23 mouse cellular contexts compared by ENCODE assay signal in genomic region chr2:22746785-22747184, GRCm38 (mm10). TPM values are rescaled to one million over a fixed set of nuclear protein-coding genes. Genes with fewer than 3 reads are reported as not detected.
A peak's percentile ranks its signal among the peaks of the same experiment; 100 is the strongest.
DNase-seq lines count a peak whose midpoint lies in the region; ATAC-seq and TF ChIP-seq lines count a peak whose summit lies in the region.
"Had no signal": no experiment of that assay in that cellular context is flagged by ENCODE, and none has a peak within 500 bp of the region (broad histone marks: within the 10 kb centered on the region; RNA-seq: fewer than 3 reads in every experiment).

No protein-coding gene starts in this region.

- TF ChIP-seq RAD21 in CH12.LX (IDR thresholded peaks at IDR 0.05; ENCODE audit: low read depth, low read length), result no peak

- H3K4me1 ChIP-seq in lung, postnatal 0 days (ENCODE audit: insufficient read depth, low read depth, low read length), result no peaks in the 10 kb centered on the region
- peaks cover 2 to 23% of the 10 kb centered on the region in 2 experiments; a peak in 2 of 4 replicates for H3K4me1 ChIP-seq in CH12.LX (ENCODE audit: control insufficient read depth in 1 of 2, insufficient read depth in 2 of 2)
- H3K4me1 ChIP-seq in kidney, embryonic 16.5 days (ENCODE audit: insufficient read depth, low read length), result no peaks in the 10 kb centered on the region
- H3K4me1 ChIP-seq: forebrain, embryonic 13.5 days; heart, embryonic 10.5 days; intestine, embryonic 15.5 days; midbrain, embryonic 15.5 days had no signal

- H3K27me3 ChIP-seq in lung, postnatal 0 days (replicated peaks; ENCODE audit: insufficient read depth, low read length), result no peaks in the 10 kb centered on the region
- no peaks in the 10 kb centered on the region for H3K27me3 ChIP-seq in CH12.LX (replicated peaks)
- H3K27me3 ChIP-seq in splenic B cell, adult 2 months (ENCODE audit: control insufficient read depth, insufficient read depth, low read length, poor library complexity, severe bottlenecking), result no peaks in the 10 kb centered on the region
- H3K27me3 ChIP-seq in kidney, embryonic 16.5 days (ENCODE audit: insufficient read depth, low read length), result peaks cover 5% of the 10 kb centered on the region; the same call in 1 of the 2 replicates
- H3K27me3 ChIP-seq: forebrain, embryonic 13.5 days; intestine, embryonic 15.5 days; midbrain, embryonic 15.5 days; neural tube, embryonic 15.5 days had no signal

- ATAC-seq in lung, postnatal 0 days, result no peak
- peak; percentile 83 for ATAC-seq in granulocyte monocyte progenitor cell, adult 5-6 weeks (replicated peaks; ENCODE audit: poor library complexity, severe bottlenecking)
- no peak for ATAC-seq in kidney, embryonic 16.5 days (ENCODE audit: low FRiP score, low TSS enrichment)
- ATAC-seq: forebrain, embryonic 13.5 days; hindbrain, embryonic 16.5 days; intestine, embryonic 15.5 days; midbrain, embryonic 15.5 days; Patski had no signal

- TF ChIP-seq CTCF in lung, postnatal 0 days (IDR thresholded peaks at IDR 0.05), result no peak
- no peak for TF ChIP-seq CTCF in CH12.LX (conservative IDR thresholded peaks at IDR 0.05 in 1 of 2, IDR thresholded peaks at IDR 0.05 in 1 of 2; ENCODE audit: low read depth in 2 of 2, low read length in 2 of 2)

- no peak overlapping the region for H3K9ac ChIP-seq in lung, postnatal 0 days (replicated peaks; ENCODE audit: low read depth)
- H3K9ac ChIP-seq in CH12.LX (ENCODE audit: insufficient read depth, low read depth), result no peak overlapping the region
- no peak overlapping the region for H3K9ac ChIP-seq in kidney, embryonic 16.5 days (replicated peaks; ENCODE audit: low read length)
- H3K9ac ChIP-seq: forebrain, embryonic 13.5 days; intestine, embryonic 15.5 days; midbrain, embryonic 15.5 days; neural tube, embryonic 15.5 days had no signal

- H3K4me3 ChIP-seq in lung, postnatal 0 days (ENCODE audit: low read depth, low read length), result no peak overlapping the region
- no peak overlapping the region for H3K4me3 ChIP-seq in CH12.LX (replicated peaks in 1 of 3; ENCODE audit: low read depth in 2 of 3, low read length in 2 of 3, poor library complexity in 1 of 3)
- H3K4me3 ChIP-seq in kidney, embryonic 16.5 days (ENCODE audit: low read length), result no peak overlapping the region
- H3K4me3 ChIP-seq: forebrain, embryonic 13.5 days; heart, embryonic 10.5 days; intestine, embryonic 15.5 days; left cerebral cortex, adult 2 months; midbrain, embryonic 15.5 days; neural tube, embryonic 15.5 days had no signal

- no peak for TF ChIP-seq POLR2A in CH12.LX (IDR thresholded peaks at IDR 0.05; ENCODE audit: low read depth, low read length)

- H3K79me2 ChIP-seq in CH12.LX (replicated peaks; ENCODE audit: control insufficient read depth, extremely low read depth, insufficient read depth, poor library complexity, severe bottlenecking), result no peaks in the 10 kb centered on the region

- dilution Hi-C loops in CH12.LX (cut with MboI; ENCODE audit: extremely low pct_ligation_motif_present, extremely low pct_unique_long_range_greater_than_20kb, low sequenced_read_pairs), result no loop called here

- no peak for TF ChIP-seq EP300 in lung, postnatal 0 days (IDR thresholded peaks at IDR 0.05)
- peak; percentile 60 for TF ChIP-seq EP300 in CH12.LX (IDR thresholded peaks at IDR 0.05; ENCODE audit: low read length)

- no peak overlapping the region for H3K4me2 ChIP-seq in lung, postnatal 0 days (replicated peaks; ENCODE audit: low read depth, low read length)
- H3K4me2 ChIP-seq in CH12.LX (ENCODE audit: insufficient read depth, low read depth, poor library complexity, severe bottlenecking), result no peak overlapping the region; the same call in 1 of the 2 replicates
- no peak overlapping the region for H3K4me2 ChIP-seq in kidney, embryonic 16.5 days (replicated peaks; ENCODE audit: low read depth, low read length)
- H3K4me2 ChIP-seq: forebrain, embryonic 13.5 days; intestine, embryonic 15.5 days; midbrain, embryonic 15.5 days; neural tube, embryonic 15.5 days had no signal

- no peaks in the 10 kb centered on the region for H3K36me3 ChIP-seq in lung, postnatal 0 days (ENCODE audit: insufficient read depth, low read length)
- no peaks in the 10 kb centered on the region for H3K36me3 ChIP-seq in CH12.LX (replicated peaks in 1 of 2; ENCODE audit: control insufficient read depth in 1 of 2, insufficient read depth in 1 of 2, low read length in 1 of 2)
- no peaks in the 10 kb centered on the region for H3K36me3 ChIP-seq in splenic B cell, adult 2 months (ENCODE audit: control insufficient read depth, insufficient read depth, low read length, poor library complexity, severe bottlenecking)
- H3K36me3 ChIP-seq in kidney, embryonic 16.5 days (ENCODE audit: insufficient read depth, low read length), result no peaks in the 10 kb centered on the region
- H3K36me3 ChIP-seq: heart, embryonic 10.5 days; intestine, embryonic 15.5 days; midbrain, embryonic 15.5 days; neural tube, embryonic 15.5 days had no signal

- in situ Hi-C loops in CH12.LX (cut with MboI; ENCODE audit: low pct_ligation_motif_present, low pct_unique_long_range_greater_than_20kb, low sequenced_read_pairs), result no loop called here

- DNase-seq in lung, postnatal 0 days (ENCODE audit: low spot score), result peak; percentile 58
- no peak for DNase-seq in lung, postnatal 14 days
- DNase-seq in CH12.LX (ENCODE audit: extremely low read depth), result peak; percentile 48
- peak; percentile 74 for DNase-seq in splenic B cell, adult 2 months (ENCODE audit: low read depth, low spot score)
- no peak for DNase-seq in thymus, postnatal 10 days (ENCODE audit: low spot score in 2 of 2)
- DNase-seq: adrenal gland, adult 2 months; cerebellum, adult 11-12 months; cerebellum, postnatal 10 days; embryo, embryonic 11 days; heart, postnatal 4 days; kidney, adult 8-10 months; lung, postnatal 10 days; thymus, postnatal 25 days had no signal

- H3K27ac ChIP-seq in lung, postnatal 0 days (ENCODE audit: low read length), result no peak overlapping the region
- H3K27ac ChIP-seq in CH12.LX (ENCODE audit: insufficient read depth, low read depth), result no peak overlapping the region
- no peak overlapping the region for H3K27ac ChIP-seq in kidney, embryonic 16.5 days (ENCODE audit: low read length)
- H3K27ac ChIP-seq: forebrain, embryonic 13.5 days; heart, embryonic 10.5 days; intestine, embryonic 15.5 days; left cerebral cortex, adult 2 months; midbrain, embryonic 15.5 days; neural tube, embryonic 15.5 days had no signal

- no peaks in the 10 kb centered on the region for H3K9me3 ChIP-seq in lung, postnatal 0 days (ENCODE audit: low read length)
- H3K9me3 ChIP-seq in CH12.LX (replicated peaks; ENCODE audit: low read length), result peaks cover 7% of the 10 kb centered on the region
- H3K9me3 ChIP-seq in kidney, embryonic 16.5 days (ENCODE audit: low read length), result no peaks in the 10 kb centered on the region
- H3K9me3 ChIP-seq: forebrain, embryonic 13.5 days; heart, embryonic 10.5 days; intestine, embryonic 15.5 days; midbrain, embryonic 15.5 days; neural tube, embryonic 15.5 days had no signal

TF ChIP-seq in CH12.LX, 34 proteins besides CTCF, POLR2A, EP300 and RAD21:
- TF ChIP-seq ELF1 (IDR thresholded peaks at IDR 0.05; ENCODE audit: low read depth, low read length) (no peak), POLR2AphosphoS2 (IDR thresholded peaks at IDR 0.05; ENCODE audit: low read depth, low read length) (no peak), ZNF384 (IDR thresholded peaks at IDR 0.05; ENCODE audit: low read depth, low read length) (peak; percentile 87), CHD1 (IDR thresholded peaks at IDR 0.05; ENCODE audit: low read depth, low read length) (no peak)

RNA-seq across cellular contexts. Expression of gene Apbb1ip, which starts 27.1 kb away (rescaled TPM):
- polyA plus RNA-seq in lung, postnatal 0 days (2015; fragmentation: Nextera tagmentation; extraction: Ambion mirVana), result 5.3 and 5.5 TPM in 2 replicates
- total RNA-seq in CH12.LX (2012; rRNA removed) (4.0 and 5.6 TPM in 2 replicates), CH12.LX (2014; rRNA removed) (2.7 and 3.5 TPM in 2 replicates)
- polyA plus RNA-seq in CH12.LX (2012; ENCODE audit: insufficient read length, low read depth), result 51.4 and 59.9 TPM in 2 replicates
- 110 and 134 TPM in 2 replicates for total RNA-seq in granulocyte monocyte progenitor cell, adult 5-6 weeks (2014; fragmentation: Nextera tagmentation)
- 18.7 and 22.9 TPM in 2 replicates for total RNA-seq in granulocyte monocyte progenitor cell, adult 5-6 weeks (2017)
- 1.7 and 1.8 TPM in 2 replicates for polyA plus RNA-seq in kidney, embryonic 16.5 days (2015; fragmentation: Nextera tagmentation; extraction: Ambion mirVana)
- polyA plus RNA-seq: Patski had no signal

Comparison
In these comparisons a context has a peak if more than half of its experiments do, and no peak if none do; other contexts are left out.
1. DNase-seq: peak in lung, postnatal 0 days (single experiment), CH12.LX (single experiment) and splenic B cell, adult 2 months (single experiment); none in lung, postnatal 14 days (single experiment) and thymus, postnatal 10 days (0 of 2).